Mouse (Mus musculus) midbrain, embryonic 10.5 days (tissue): Measurements from ENCODE around the gene Acnat2. TPM values are rescaled to one million over a fixed set of nuclear protein-coding genes. Genes with fewer than 3 reads are reported as not detected.
"Not testable (repeated sequence)": the region's sequence is repeated elsewhere in the genome, so short reads cannot be mapped to it uniquely, and the experiment has no call there.

Experiments used
- DNase-seq: peaks from one replicate; pipeline ENCODE4 v3.0.0-alpha.2; 2017; ENCODE audit warnings: low spot score
- H3K27ac ChIP-seq: fragments of 300-500 bp; sonication (generic); replicated peaks from 2 replicates; pipeline ENCODE4 v1.5.1; 2016; ENCODE audit warnings: mild to moderate bottlenecking
- H3K27me3 ChIP-seq: fragments of 300-500 bp; sonication (generic); 2 replicates; pipeline ENCODE4 v1.6.1; 2016; ENCODE audit warnings: low read depth, mild to moderate bottlenecking; ENCODE audit not compliant: poor library complexity, severe bottlenecking
- H3K36me3 ChIP-seq: fragments of 300-500 bp; sonication (generic); 2 replicates; pipeline ENCODE4 v1.6.1; 2016; ENCODE audit warnings: mild to moderate bottlenecking, moderate library complexity
- H3K4me1 ChIP-seq: fragments of 300-500 bp; sonication (generic); 2 replicates; pipeline ENCODE4 v1.6.1; 2016
- H3K4me3 ChIP-seq: fragments of 300-500 bp; sonication (generic); 2 replicates; pipeline ENCODE4 v1.5.1; 2016; ENCODE audit warnings: mild to moderate bottlenecking, moderate library complexity
- H3K9me3 ChIP-seq: fragments of 300-500 bp; sonication (generic); replicated peaks from 2 replicates; pipeline ENCODE4 v1.6.1; 2016; ENCODE audit warnings: mild to moderate bottlenecking
- WGBS: fragments of 180-500 bp; shearing (Covaris S2); methylation state at CpG from one replicate; pipeline ENCODE4 v1.1.7; 2016; 5-methylcytosine and 5-hydroxymethylcytosine counted together
- polyA plus RNA-seq: library from polyadenylated mRNA; unstranded; fragments of >200 nt; fragmentation: Nextera tagmentation; extraction: Ambion mirVana; gene quantifications from 2 replicates; pipeline ENCODE4 v1.2.1, GENCODE M21; 2016

The Acnat2 gene
- polyA plus RNA-seq, 1 experiment from 2014 or later: not detected

- not testable (repeated sequence) for H3K4me1 ChIP-seq
- 87% methylated on average over 3 of the region's 3 CpGs for WGBS
These were observed 67.9 kb downstream of the Acnat2 start for GRCm38 (mm10) chr4:49340091-49340490.

GRCm38 (mm10) chr4:49337949-49338348 lies 70.0 kb downstream of the Acnat2 start:
- H3K27ac ChIP-seq, H3K36me3 ChIP-seq, H3K4me1 ChIP-seq, DNase-seq, H3K4me3 ChIP-seq, H3K9me3 ChIP-seq, H3K27me3 ChIP-seq: not testable (repeated sequence)
- 89% methylated on average over 3 of the region's 4 CpGs for WGBS

More at GRCm38 (mm10) chr4:49340091-49340490, 67.9 kb downstream of the Acnat2 start:
- not testable (repeated sequence) for H3K27me3 ChIP-seq, H3K36me3 ChIP-seq, H3K4me3 ChIP-seq, H3K9me3 ChIP-seq, H3K27ac ChIP-seq, DNase-seq

Other genes starting within 250 kb of the Acnat2 start
- not detected in 2 replicates for gene Acnat1, start 65.8 kb upstream of the Acnat2 start, polyA plus RNA-seq
- gene Baat, start 98.4 kb upstream of the Acnat2 start, polyA plus RNA-seq: 0.14 and 0.16 TPM in 2 replicates
- gene Mrpl50, start 112.9 kb upstream of the Acnat2 start, polyA plus RNA-seq: 85.6 and 86.3 TPM in 2 replicates
- gene Zfp189, start 113.0 kb upstream of the Acnat2 start, polyA plus RNA-seq: 11.6 and 12.3 TPM in 2 replicates
- gene Aldob, start 141.4 kb upstream of the Acnat2 start, polyA plus RNA-seq: not detected in 2 replicates
- 16.0 and 17.8 TPM in 2 replicates for gene Tmem246, start 189.7 kb upstream of the Acnat2 start, polyA plus RNA-seq
- 49.7 and 53.9 TPM in 2 replicates for gene Rnf20, start 223.9 kb upstream of the Acnat2 start, polyA plus RNA-seq